Mouse (Mus musculus): ENCODE data around the gene Nr1i3. TPM values are rescaled to one million over a fixed set of nuclear protein-coding genes. Genes with fewer than 3 reads are reported as not detected.

Nr1i3 gene
- polyA plus RNA-seq, 1 experiment from 2014 or later, result not detected

DNA sequence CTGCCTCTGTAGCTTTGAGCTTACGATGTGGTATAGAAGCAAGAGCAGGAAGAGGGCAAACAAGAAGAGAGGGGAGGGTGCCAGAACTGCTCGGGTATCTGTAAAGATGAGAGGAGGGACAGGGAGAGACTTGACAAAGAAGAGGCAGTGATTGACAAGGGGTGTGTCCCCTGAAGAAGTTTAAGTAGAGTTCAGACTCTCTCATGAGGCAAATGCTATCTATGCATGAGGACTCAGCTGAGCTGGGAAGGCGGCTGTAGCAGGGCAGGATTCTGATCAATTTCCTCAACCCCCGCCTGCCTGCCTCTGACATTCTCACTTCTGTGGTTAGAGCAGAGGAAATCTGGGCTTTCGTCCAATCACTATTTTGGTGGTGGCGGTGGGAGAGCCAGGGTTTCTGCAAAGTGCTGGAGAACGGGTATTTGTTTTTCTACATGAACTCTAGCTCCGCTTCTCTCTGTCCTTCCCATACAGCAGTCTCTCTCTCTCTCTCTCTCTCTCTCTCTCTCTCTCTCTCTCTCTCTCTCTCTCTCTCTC, 48.9 kb downstream of the Nr1i3 start:
- 11% methylated on average over 8 of the region's 8 CpGs for WGBS
- Histone ChIP-seq H3K4me2 (ENCODE audit: low read depth) (peak overlapping the region; percentile 15), H3K27ac (ENCODE audit: low read depth, low read length) (no peak overlapping the region), H3K36me3 (ENCODE audit: control insufficient read depth, insufficient read depth, low read length) (peaks cover 2% of the 10 kb centered on the region; the same call in 1 of the 2 replicates), H3K4me1 (ENCODE audit: control insufficient read depth, insufficient read depth, low read length) (no peaks in the 10 kb centered on the region), H3K4me3 (ENCODE audit: low read depth, low read length) (peak overlapping the region; percentile 15; the same call in 1 of the 2 replicates), H3K9me3 (ENCODE audit: control insufficient read depth, low read length) (no peaks in the 10 kb centered on the region), H3K9ac (ENCODE audit: low read length) (no peak overlapping the region), H3K27me3 (ENCODE audit: control insufficient read depth, insufficient read depth, low read length) (no peaks in the 10 kb centered on the region)
- peak; percentile 40 for DNase-seq (ENCODE audit: low spot score)
- no peak for ATAC-seq (ENCODE audit: insufficient read depth, low FRiP score, low TSS enrichment)

DNA sequence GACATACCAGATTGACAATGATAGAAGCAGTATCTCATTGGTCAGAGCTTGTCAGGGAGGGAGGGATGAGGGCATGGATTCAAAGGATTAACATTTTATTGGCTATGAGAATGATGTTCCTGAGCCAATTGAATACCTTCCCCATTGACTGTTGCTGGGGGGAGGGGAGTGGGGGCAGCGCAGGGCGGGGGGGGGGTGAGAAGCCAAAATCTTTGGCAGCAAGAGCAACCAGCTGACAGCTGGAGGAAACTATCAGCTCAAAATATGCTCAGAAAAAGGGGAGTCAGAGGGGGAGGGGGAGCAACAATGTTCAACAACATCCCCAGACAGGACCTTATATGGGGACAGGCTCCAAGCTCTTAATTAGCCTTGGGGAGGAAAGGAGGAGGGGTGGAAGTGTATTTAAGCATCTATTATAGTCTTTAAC, 49.4 kb downstream of the Nr1i3 start:
- DNase-seq (ENCODE audit: low spot score) (no peak), ATAC-seq (ENCODE audit: insufficient read depth, low FRiP score, low TSS enrichment) (no peak)
- H3K36me3 ChIP-seq (ENCODE audit: control insufficient read depth, insufficient read depth, low read length), result peaks cover 2% of the 10 kb centered on the region; the same call in 1 of the 2 replicates
- H3K4me3 ChIP-seq (ENCODE audit: low read depth, low read length), result peak overlapping the region; percentile 15; the same call in 1 of the 2 replicates
- peak overlapping the region; percentile 15 for H3K4me2 ChIP-seq (ENCODE audit: low read depth)
- H3K9ac ChIP-seq (ENCODE audit: low read length), result no peak overlapping the region
- H3K27ac ChIP-seq (ENCODE audit: low read depth, low read length), result no peak overlapping the region
- no peaks in the 10 kb centered on the region for H3K9me3 ChIP-seq (ENCODE audit: control insufficient read depth, low read length)
- no peaks in the 10 kb centered on the region for H3K27me3 ChIP-seq (ENCODE audit: control insufficient read depth, insufficient read depth, low read length)
- WGBS, result 6% methylated on average over 2 of the region's 2 CpGs
- H3K4me1 ChIP-seq (ENCODE audit: control insufficient read depth, insufficient read depth, low read length), result no peaks in the 10 kb centered on the region

DNA sequence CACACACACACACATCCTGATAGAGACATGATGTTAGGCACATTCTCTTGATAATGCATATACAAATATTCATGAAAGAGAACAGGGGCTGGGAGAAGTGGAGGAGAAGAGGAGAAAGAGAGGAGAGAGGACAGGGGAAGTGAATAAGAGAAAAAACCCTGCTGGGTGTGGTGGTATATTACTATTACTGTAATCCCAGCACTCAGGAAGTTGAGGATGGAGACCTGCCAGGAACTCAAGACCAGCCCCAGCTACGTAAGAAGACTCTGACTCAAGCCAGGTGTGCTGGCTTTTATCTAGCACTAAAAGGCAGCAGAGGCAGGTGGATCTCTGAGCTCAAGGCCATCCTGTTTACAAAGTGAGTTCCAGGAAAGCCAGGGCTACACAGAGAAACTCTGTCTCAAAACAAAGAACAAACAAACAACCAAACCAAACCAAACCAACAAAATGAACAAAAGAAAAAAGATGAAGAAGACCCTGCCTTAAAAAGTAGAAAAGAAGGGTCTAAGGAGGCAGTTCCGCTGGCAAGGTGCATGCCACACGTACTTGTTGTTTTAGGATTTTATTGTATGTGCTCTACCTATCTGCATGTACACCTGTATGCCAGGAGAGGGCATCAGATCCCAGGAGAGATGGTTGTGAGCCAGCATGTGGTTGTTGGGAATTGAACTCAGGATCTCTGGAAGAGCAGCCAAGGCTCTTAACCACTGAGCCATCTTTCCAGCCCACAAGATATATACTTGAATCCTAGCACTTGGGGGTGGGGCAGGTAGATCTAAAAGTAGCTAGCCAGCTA, 50.1 kb downstream of the Nr1i3 start:
- Histone ChIP-seq H3K4me1 (ENCODE audit: control insufficient read depth, insufficient read depth, low read length) (no peaks in the 10 kb centered on the region), H3K9me3 (ENCODE audit: control insufficient read depth, low read length) (no peaks in the 10 kb centered on the region), H3K9ac (ENCODE audit: low read length) (no peak overlapping the region), H3K27ac (ENCODE audit: low read depth, low read length) (no peak overlapping the region), H3K27me3 (ENCODE audit: control insufficient read depth, insufficient read depth, low read length) (no peaks in the 10 kb centered on the region), H3K4me3 (ENCODE audit: low read depth, low read length) (no peak overlapping the region), H3K36me3 (ENCODE audit: control insufficient read depth, insufficient read depth, low read length) (no peaks in the 10 kb centered on the region), H3K4me2 (ENCODE audit: low read depth) (no peak overlapping the region)
- ATAC-seq (ENCODE audit: insufficient read depth, low FRiP score, low TSS enrichment) (no peak; the same call in 1 of the 2 replicates), DNase-seq (ENCODE audit: low spot score) (no peak)
- WGBS, result 91% methylated on average over 3 of the region's 3 CpGs

DNA sequence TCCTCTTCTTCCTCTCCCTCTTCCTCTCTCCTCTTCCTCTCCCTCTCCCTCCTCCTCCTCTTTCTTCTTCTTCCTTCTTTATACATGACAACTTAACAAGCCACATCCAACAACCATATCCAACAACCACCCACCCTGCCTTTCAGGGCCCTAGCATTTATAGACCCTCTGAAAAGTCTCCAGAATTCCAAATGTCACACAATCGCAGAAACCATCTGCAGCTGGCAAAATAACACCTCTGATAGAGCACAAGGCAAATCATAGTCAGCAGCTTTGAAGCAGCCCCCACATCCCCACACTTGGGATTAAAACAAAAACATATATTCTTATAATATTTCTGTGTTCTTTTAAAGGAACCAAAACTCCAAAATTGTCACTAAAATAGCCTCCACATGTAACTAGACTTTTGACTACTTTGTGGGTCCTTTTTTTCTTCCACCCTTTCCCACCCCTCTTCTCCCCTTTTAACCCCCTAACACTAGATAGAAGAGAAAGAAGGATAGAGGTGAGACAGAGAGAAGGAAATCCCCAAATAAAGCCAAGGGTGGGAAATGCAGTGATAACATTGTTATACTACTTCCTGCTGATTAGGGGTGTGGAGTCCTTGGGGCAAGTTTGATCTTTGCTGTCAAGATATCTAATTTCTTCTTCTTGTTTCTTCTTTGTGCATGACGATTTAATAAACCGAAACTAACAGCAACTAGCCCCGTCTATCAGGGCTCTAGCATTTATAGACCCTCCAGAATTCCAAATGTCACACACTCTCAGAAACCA, 52.4 kb downstream of the Nr1i3 start:
- no peak for ATAC-seq (ENCODE audit: insufficient read depth, low FRiP score, low TSS enrichment)
- WGBS, result 79% methylated on average over 4 of the region's 4 CpGs
- no peak overlapping the region for H3K4me2 ChIP-seq (ENCODE audit: low read depth)

DNA sequence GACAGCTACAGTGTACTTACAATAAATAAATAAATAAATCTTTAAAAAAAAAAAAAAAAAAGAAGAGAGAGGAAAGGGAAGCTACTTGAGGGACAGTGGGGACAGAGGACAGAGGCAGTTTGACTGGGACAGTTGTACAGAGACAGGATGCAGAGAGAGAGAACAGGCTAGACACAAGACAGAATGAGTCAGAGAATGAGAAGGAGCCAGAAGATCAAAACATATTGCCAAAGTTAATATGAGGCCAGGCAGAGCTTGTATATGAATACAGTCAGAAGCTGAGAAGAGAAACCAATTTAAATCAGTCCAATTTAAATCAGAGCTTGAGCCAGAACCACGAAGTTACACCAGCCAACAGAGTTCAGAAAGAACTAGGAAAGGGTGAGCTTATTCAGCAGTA, 54.6 kb downstream of the Nr1i3 start:
- H3K27me3 ChIP-seq (ENCODE audit: control insufficient read depth, insufficient read depth, low read length), result no peaks in the 10 kb centered on the region
- H3K4me1 ChIP-seq (ENCODE audit: control insufficient read depth, insufficient read depth, low read length), result peaks cover 13% of the 10 kb centered on the region
- 61% methylated on average over 1 of the region's 1 CpGs for WGBS
- H3K36me3 ChIP-seq (ENCODE audit: control insufficient read depth, insufficient read depth, low read length), result peaks cover 3% of the 10 kb centered on the region
- no peak overlapping the region for H3K4me3 ChIP-seq (ENCODE audit: low read depth, low read length)
- no peak overlapping the region for H3K4me2 ChIP-seq (ENCODE audit: low read depth)
- ATAC-seq (ENCODE audit: insufficient read depth, low FRiP score, low TSS enrichment), result no peak
- no peak for DNase-seq (ENCODE audit: low spot score)
- H3K9me3 ChIP-seq (ENCODE audit: control insufficient read depth, low read length), result no peaks in the 10 kb centered on the region
- H3K9ac ChIP-seq (ENCODE audit: low read length), result no peak overlapping the region
- no peak overlapping the region for H3K27ac ChIP-seq (ENCODE audit: low read depth, low read length)

More for the DNA sequence above, 52.4 kb downstream of the Nr1i3 start:
- H3K9me3 ChIP-seq (ENCODE audit: control insufficient read depth, low read length), result no peaks in the 10 kb centered on the region
- H3K36me3 ChIP-seq (ENCODE audit: control insufficient read depth, insufficient read depth, low read length), result no peaks in the 10 kb centered on the region
- H3K9ac ChIP-seq (ENCODE audit: low read length), result no peak overlapping the region
- H3K4me3 ChIP-seq (ENCODE audit: low read depth, low read length), result no peak overlapping the region
- no peak for DNase-seq (ENCODE audit: low spot score)
- no peak overlapping the region for H3K27ac ChIP-seq (ENCODE audit: low read depth, low read length)
- no peaks in the 10 kb centered on the region for H3K27me3 ChIP-seq (ENCODE audit: control insufficient read depth, insufficient read depth, low read length)
- peaks cover 9% of the 10 kb centered on the region for H3K4me1 ChIP-seq (ENCODE audit: control insufficient read depth, insufficient read depth, low read length)

DNA sequence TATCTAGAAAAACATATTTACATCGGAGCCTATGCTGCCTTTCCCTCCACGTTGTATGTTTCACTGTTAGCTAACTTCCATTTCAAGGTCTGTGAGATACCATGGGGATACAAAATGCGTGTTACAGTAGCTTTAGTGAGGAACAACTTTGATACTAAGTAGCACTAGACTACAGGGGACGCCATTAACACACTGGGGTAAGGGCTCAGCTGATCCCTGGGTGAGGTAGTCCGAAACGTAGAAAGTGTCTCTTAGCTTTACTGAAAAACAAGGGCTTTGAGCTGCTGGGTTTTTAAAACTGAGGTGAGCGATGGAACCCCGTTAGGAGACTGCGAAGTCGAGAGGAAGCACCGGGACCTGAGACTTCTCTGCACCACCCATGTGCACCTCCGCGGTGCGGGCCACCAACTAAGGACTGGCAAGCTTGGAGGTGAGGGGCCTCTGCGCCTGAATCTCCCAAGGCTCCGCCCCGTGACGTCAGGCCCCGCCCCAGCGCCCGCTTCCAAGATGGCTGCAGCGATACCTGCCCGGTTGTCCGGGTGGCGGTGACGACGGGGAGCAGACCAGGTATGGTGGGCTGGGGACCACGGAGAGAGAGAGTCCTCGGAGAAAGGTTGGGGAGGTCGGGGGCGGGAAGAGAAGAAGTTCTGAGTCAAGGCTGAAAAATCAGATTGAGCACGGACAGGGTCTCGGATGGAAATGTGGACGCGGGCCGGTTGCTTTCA, 56.2 kb downstream of the Nr1i3 start, which contains the start of gene B4galt3:
TSS of gene B4galt3 (plus strand) at position 481 of the 725 bp plus-strand sequence.
- Histone ChIP-seq H3K4me3 (ENCODE audit: low read depth, low read length) (peak within 1 kb of the TSS; percentile 82), H3K4me2 (ENCODE audit: low read depth) (peak within 1 kb of the TSS; percentile 96), H3K36me3 (ENCODE audit: control insufficient read depth, insufficient read depth, low read length) (peaks cover 6% of the 10 kb centered on the region), H3K27me3 (ENCODE audit: control insufficient read depth, insufficient read depth, low read length) (no peaks in the 10 kb centered on the region), H3K27ac (ENCODE audit: low read depth, low read length) (peak within 1 kb of the TSS; percentile 29; the same call in 1 of the 2 replicates), H3K4me1 (ENCODE audit: control insufficient read depth, insufficient read depth, low read length) (peaks cover 13% of the 10 kb centered on the region), H3K9ac (ENCODE audit: low read length) (peak within 1 kb of the TSS; percentile 77), H3K9me3 (ENCODE audit: control insufficient read depth, low read length) (no peaks in the 10 kb centered on the region)
- ATAC-seq (ENCODE audit: insufficient read depth, low FRiP score, low TSS enrichment) (peak; percentile 97), DNase-seq (ENCODE audit: low spot score) (peak; percentile 93)
- 3% methylated on average over 36 of the region's 36 CpGs for WGBS

Other genes with a start within 250 kb of the Nr1i3 start
- gene Fcgr2b, start 237.4 kb upstream of the Nr1i3 start, polyA plus RNA-seq (2014; fragmentation: Nextera tagmentation; extraction: Ambion mirVana), result 0.16 TPM in 1 of 2 replicates, not detected in the other
- 0.19 and 0.26 TPM in 2 replicates for gene Fcgr4, start 195.1 kb upstream of the Nr1i3 start, polyA plus RNA-seq (2014; fragmentation: Nextera tagmentation; extraction: Ambion mirVana)
- 5.6 and 6.7 TPM in 2 replicates for gene Fcgr3, start 149.0 kb upstream of the Nr1i3 start, polyA plus RNA-seq (2014; fragmentation: Nextera tagmentation; extraction: Ambion mirVana)
- 2.2 and 2.8 TPM in 2 replicates for gene Cfap126, start 100.1 kb upstream of the Nr1i3 start, polyA plus RNA-seq (2014; fragmentation: Nextera tagmentation; extraction: Ambion mirVana)
- 280 and 291 TPM in 2 replicates for gene Sdhc, start 63.4 kb upstream of the Nr1i3 start, polyA plus RNA-seq (2014; fragmentation: Nextera tagmentation; extraction: Ambion mirVana)
- gene Mpz, start 63.3 kb upstream of the Nr1i3 start, polyA plus RNA-seq (2014; fragmentation: Nextera tagmentation; extraction: Ambion mirVana), result 2.9 and 4.2 TPM in 2 replicates
- gene Pcp4l1, start 17.7 kb upstream of the Nr1i3 start, polyA plus RNA-seq (2014; fragmentation: Nextera tagmentation; extraction: Ambion mirVana), result 3.8 and 4.8 TPM in 2 replicates
- gene Tomm40l, start 8.5 kb downstream of the Nr1i3 start, polyA plus RNA-seq (2014; fragmentation: Nextera tagmentation; extraction: Ambion mirVana), result 24.8 and 36.6 TPM in 2 replicates
- gene Apoa2, start 11.1 kb downstream of the Nr1i3 start, polyA plus RNA-seq (2014; fragmentation: Nextera tagmentation; extraction: Ambion mirVana), result 4.6 and 4.9 TPM in 2 replicates
- gene Fcer1g, start 20.4 kb downstream of the Nr1i3 start, polyA plus RNA-seq (2014; fragmentation: Nextera tagmentation; extraction: Ambion mirVana), result 14.4 and 15.0 TPM in 2 replicates
- gene Adamts4, start 36.5 kb downstream of the Nr1i3 start, polyA plus RNA-seq (2014; fragmentation: Nextera tagmentation; extraction: Ambion mirVana), result 4.7 and 5.0 TPM in 2 replicates
- 242 and 286 TPM in 2 replicates for gene Ndufs2, start 37.4 kb downstream of the Nr1i3 start, polyA plus RNA-seq (2014; fragmentation: Nextera tagmentation; extraction: Ambion mirVana)
- gene B4galt3, start 56.4 kb downstream of the Nr1i3 start, polyA plus RNA-seq (2014; fragmentation: Nextera tagmentation; extraction: Ambion mirVana), result 67.4 and 70.6 TPM in 2 replicates
- 55.6 and 65.3 TPM in 2 replicates for gene Ppox, start 67.2 kb downstream of the Nr1i3 start, polyA plus RNA-seq (2014; fragmentation: Nextera tagmentation; extraction: Ambion mirVana)
- gene Usp21, start 74.0 kb downstream of the Nr1i3 start, polyA plus RNA-seq (2014; fragmentation: Nextera tagmentation; extraction: Ambion mirVana), result 90.3 and 104 TPM in 2 replicates
- 102 and 103 TPM in 2 replicates for gene Ufc1, start 81.1 kb downstream of the Nr1i3 start, polyA plus RNA-seq (2014; fragmentation: Nextera tagmentation; extraction: Ambion mirVana)
- 50.4 and 57.6 TPM in 2 replicates for gene Dedd, start 115.2 kb downstream of the Nr1i3 start, polyA plus RNA-seq (2014; fragmentation: Nextera tagmentation; extraction: Ambion mirVana)
- gene Nit1, start 131.7 kb downstream of the Nr1i3 start, polyA plus RNA-seq (2014; fragmentation: Nextera tagmentation; extraction: Ambion mirVana), result 30.7 and 34.0 TPM in 2 replicates
- gene Pfdn2, start 131.7 kb downstream of the Nr1i3 start, polyA plus RNA-seq (2014; fragmentation: Nextera tagmentation; extraction: Ambion mirVana), result 61.2 and 68.0 TPM in 2 replicates
- gene Klhdc9, start 146.8 kb downstream of the Nr1i3 start, polyA plus RNA-seq (2014; fragmentation: Nextera tagmentation; extraction: Ambion mirVana), result 2.1 and 2.2 TPM in 2 replicates
- gene Nectin4, start 156.1 kb downstream of the Nr1i3 start, polyA plus RNA-seq (2014; fragmentation: Nextera tagmentation; extraction: Ambion mirVana), result 1.1 and 1.7 TPM in 2 replicates
- gene Arhgap30, start 175.0 kb downstream of the Nr1i3 start, polyA plus RNA-seq (2014; fragmentation: Nextera tagmentation; extraction: Ambion mirVana), result 0.41 and 0.78 TPM in 2 replicates
- 151 and 162 TPM in 2 replicates for gene Usf1, start 197.3 kb downstream of the Nr1i3 start, polyA plus RNA-seq (2014; fragmentation: Nextera tagmentation; extraction: Ambion mirVana)
- gene Tstd1, start 204.9 kb downstream of the Nr1i3 start, polyA plus RNA-seq (2014; fragmentation: Nextera tagmentation; extraction: Ambion mirVana), result 3.6 and 3.8 TPM in 2 replicates
- gene F11r, start 223.6 kb downstream of the Nr1i3 start, polyA plus RNA-seq (2014; fragmentation: Nextera tagmentation; extraction: Ambion mirVana), result 16.9 and 21.0 TPM in 2 replicates